Mouse (Mus musculus): ENCODE measurements around the gene Wfikkn1. TPM values are rescaled to one million over a fixed set of nuclear protein-coding genes. Genes with fewer than 3 reads are reported as not detected.
A peak's percentile ranks its signal among the peaks of the same experiment; 100 is the strongest.

Wfikkn1 gene
- total RNA-seq (2015) (0.37 and 1.1 TPM in 2 replicates), total RNA-seq (2017) (0.12 and 0.54 TPM in 2 replicates)

GRCm38 (mm10) chr17:25880196-25880910 is at the start of gene Wfikkn1:
Wfikkn1 (minus strand) TSS chr17:25880858.
- ATAC-seq (replicated peaks; ENCODE audit: poor library complexity) = no peak

GRCm38 (mm10) chr17:25925348-25925747 is 44.7 kb upstream of the Wfikkn1 start:
- no peak for ATAC-seq (replicated peaks; ENCODE audit: poor library complexity)

GRCm38 (mm10) chr17:25922120-25922519 is 41.5 kb upstream of the Wfikkn1 start:
- ATAC-seq (replicated peaks; ENCODE audit: poor library complexity) = no peak

GRCm38 (mm10) chr17:25919786-25920642 is 39.4 kb upstream of the Wfikkn1 start:
- peak; percentile 87 for ATAC-seq (replicated peaks; ENCODE audit: poor library complexity)

GRCm38 (mm10) chr17:25919144-25919785 is 38.6 kb upstream of the Wfikkn1 start, which contains the start of gene Rab40c:
Rab40c (minus strand) TSS chr17:25919727.
- no peak for ATAC-seq (replicated peaks; ENCODE audit: poor library complexity)

GRCm38 (mm10) chr17:25918037-25918750 is 37.5 kb upstream of the Wfikkn1 start:
- ATAC-seq (replicated peaks; ENCODE audit: poor library complexity) = no peak

- ATAC-seq (replicated peaks; ENCODE audit: poor library complexity) = no peak
Measured at GRCm38 (mm10) chr17:25916931-25917647, 36.4 kb upstream of the Wfikkn1 start.

- no peak for ATAC-seq (replicated peaks; ENCODE audit: poor library complexity)
Measured at GRCm38 (mm10) chr17:25914295-25914694, 33.6 kb upstream of the Wfikkn1 start.

GRCm38 (mm10) chr17:25913877-25914275 is 33.2 kb upstream of the Wfikkn1 start:
- ATAC-seq (replicated peaks; ENCODE audit: poor library complexity) = peak; percentile 54

- 0 out of 2 replicates have a peak, but pooled peaks have one; percentile 14 for ATAC-seq (replicated peaks; ENCODE audit: poor library complexity)
Measured at GRCm38 (mm10) chr17:25913186-25913876, 32.7 kb upstream of the Wfikkn1 start.

GRCm38 (mm10) chr17:25911816-25912215 is 31.2 kb upstream of the Wfikkn1 start:
- ATAC-seq (replicated peaks; ENCODE audit: poor library complexity) = 0 out of 2 replicates have a peak, but pooled peaks have one; percentile 23

GRCm38 (mm10) chr17:25907640-25908039 is 27.0 kb upstream of the Wfikkn1 start:
- no peak for ATAC-seq (replicated peaks; ENCODE audit: poor library complexity)

- ATAC-seq (replicated peaks; ENCODE audit: poor library complexity) = no peak
Measured at GRCm38 (mm10) chr17:25903061-25903460, 22.4 kb upstream of the Wfikkn1 start.

- ATAC-seq (replicated peaks; ENCODE audit: poor library complexity) = no peak
Measured at GRCm38 (mm10) chr17:25900193-25900592, 19.5 kb upstream of the Wfikkn1 start.

- ATAC-seq (replicated peaks; ENCODE audit: poor library complexity) = no peak
Measured at GRCm38 (mm10) chr17:25895891-25896290, 15.2 kb upstream of the Wfikkn1 start.

- no peak for ATAC-seq (replicated peaks; ENCODE audit: poor library complexity)
Measured at GRCm38 (mm10) chr17:25895415-25895814, 14.8 kb upstream of the Wfikkn1 start.

GRCm38 (mm10) chr17:25893975-25894617 is 13.4 kb upstream of the Wfikkn1 start:
- peak; percentile 97 for ATAC-seq (replicated peaks; ENCODE audit: poor library complexity)

GRCm38 (mm10) chr17:25888837-25889236 is 8.2 kb upstream of the Wfikkn1 start:
- ATAC-seq (replicated peaks; ENCODE audit: poor library complexity) = no peak

GRCm38 (mm10) chr17:25887467-25887866 is 6.8 kb upstream of the Wfikkn1 start:
- no peak for ATAC-seq (replicated peaks; ENCODE audit: poor library complexity)
